Mouse (Mus musculus) Patski (cell line): ENCODE results near the gene Tedc1. TPM values are rescaled to one million over a fixed set of nuclear protein-coding genes. Genes with fewer than 3 reads are reported as not detected.
A peak's percentile ranks its signal among the peaks of the same experiment; 100 is the strongest.

Source experiments
- ATAC-seq: fragments of 100-300 bp; one replicate; pipeline ENCODE4 v1.8.0; 2021
- CTCF ChIA-PET: fragments of 350-600 bp; sonication (Branson Sonifier 250); formaldehyde crosslinking; loops from one replicate; lab custom pipeline; 2022; ENCODE audit warnings: inconsistent platforms; lab: Charles Lee
- POLR2A ChIA-PET: fragments of 350-600 bp; sonication (Branson Sonifier 250); formaldehyde crosslinking; loops from one replicate; lab custom pipeline; 2022; ENCODE audit warnings: antibody characterized with exemption, inconsistent platforms; lab: Charles Lee
- DNase-seq: peaks from one replicate; pipeline ENCODE4 v3.0.0-alpha.2; 2011; ENCODE audit warnings: low read depth, low spot score
- H3K27me3 ChIP-seq: fragments of 371-371 bp; one replicate; pipeline ENCODE4 v1.5.1; 2021
- CTCF ChIP-seq: fragments of 100-300 bp; IDR thresholded peaks from one replicate; pipeline ENCODE4 v1.5.1; 2021
- in situ Hi-C: fragments of 300-500 bp; cut with MboI; formaldehyde crosslinking; loops from 3 replicates; pipeline ENCODE4 v1.11.1; 2018; ENCODE audit warnings: low pct_unique_long_range_greater_than_20kb, mixed read lengths
- polyA plus RNA-seq: library from polyadenylated mRNA; unstranded; gene quantifications from one replicate; pipeline ENCODE4 v1.2.3, GENCODE M21; 2021

The Tedc1 gene
- polyA plus RNA-seq, 1 experiment from 2014 or later, result 9.7 TPM

DNA sequence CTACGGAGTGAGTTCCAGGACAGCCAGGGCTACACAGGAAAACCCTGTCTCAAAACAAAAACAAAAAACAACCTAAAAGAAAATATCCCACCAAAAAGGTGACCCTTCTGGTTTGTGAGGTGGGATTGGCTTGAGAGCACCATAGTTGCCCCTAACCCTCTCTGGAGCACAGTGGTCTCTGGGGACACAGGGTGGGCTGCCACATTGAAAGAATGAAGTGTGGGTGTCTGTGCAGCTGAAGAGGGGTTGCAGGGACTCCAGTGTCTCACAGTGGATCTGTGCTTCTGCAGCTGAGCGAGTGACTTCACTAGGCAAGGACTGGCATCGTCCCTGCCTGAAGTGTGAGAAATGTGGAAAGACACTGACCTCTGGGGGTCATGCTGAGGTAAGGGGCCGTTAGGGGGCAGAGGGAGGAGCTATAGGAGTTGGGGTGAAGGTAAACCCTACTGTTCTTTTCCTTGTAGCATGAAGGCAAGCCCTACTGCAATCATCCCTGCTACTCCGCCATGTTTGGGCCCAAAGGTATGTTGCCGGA is 3.2 kb upstream of the Tedc1 start:
- in situ Hi-C loops, result loop anchor here (5.0 kb wide), 1 partner anchor 146 kb away; no protein-coding TSS in a partner anchor
- TF ChIP-seq CTCF, result no peak
- no peak for ATAC-seq
- no peak for DNase-seq
- CTCF ChIA-PET, result no interaction called here
- POLR2A ChIA-PET, result no interaction called here
- no peaks in the 10 kb centered on the region for H3K27me3 ChIP-seq

DNA sequence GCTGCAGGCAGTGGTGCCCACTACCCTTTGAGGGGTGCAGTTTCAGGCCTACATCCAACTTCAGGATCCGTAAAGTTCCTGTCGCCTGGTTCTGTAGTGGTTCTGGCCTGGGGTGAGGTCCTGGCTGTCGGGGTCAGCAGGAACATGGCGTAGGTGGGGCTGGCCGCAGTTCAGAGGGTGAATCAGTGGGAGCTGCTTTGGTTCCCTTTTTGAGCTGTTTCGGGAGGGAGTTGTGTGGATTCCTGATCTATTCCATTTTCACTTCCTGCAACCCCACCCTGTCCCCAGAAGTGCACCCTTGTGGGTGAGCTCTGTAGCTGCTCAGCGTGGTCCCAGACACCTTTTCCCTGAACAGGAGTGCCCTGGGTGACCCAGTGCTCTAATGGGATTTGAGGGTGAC is 2.2 kb upstream of the Tedc1 start:
- in situ Hi-C loops, result loop anchor here (5.0 kb wide), 1 partner anchor 147 kb away; no protein-coding TSS in a partner anchor

DNA sequence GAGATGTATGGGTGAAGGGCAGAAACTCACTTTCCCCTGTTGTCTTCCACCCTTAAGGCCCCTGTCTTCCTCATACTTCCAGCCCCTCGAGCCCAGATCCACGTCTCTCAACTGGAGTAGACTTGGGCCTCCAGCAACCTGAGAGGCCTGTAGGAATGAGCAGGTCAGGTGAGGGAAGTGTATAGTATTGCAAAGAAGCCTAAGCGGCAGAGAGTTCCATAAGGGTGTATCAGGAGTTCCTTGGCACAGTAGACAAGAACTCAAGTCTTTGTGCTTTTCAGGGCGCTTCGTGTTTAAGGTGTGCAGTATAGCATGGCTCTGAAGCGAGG is 1.5 kb upstream of the Tedc1 start:
- CTCF ChIA-PET, result interaction anchor here (0.8 to 3.0 kb wide), 7 partner anchors 9 to 149 kb away, joined by 3 to 19 read pairs (median 3); partner anchors contain the start of gene Crip1
- in situ Hi-C loops, result loop anchor here (5.0 kb wide), 1 partner anchor 147 kb away; no protein-coding TSS in a partner anchor
- no peak for TF ChIP-seq CTCF
- no peaks in the 10 kb centered on the region for H3K27me3 ChIP-seq
- DNase-seq, result no peak
- no peak for ATAC-seq
- POLR2A ChIA-PET, result no interaction called here

More for the DNA sequence above, 2.2 kb upstream of the Tedc1 start:
- no peak for TF ChIP-seq CTCF
- no peaks in the 10 kb centered on the region for H3K27me3 ChIP-seq
- CTCF ChIA-PET, result no interaction called here
- POLR2A ChIA-PET, result no interaction called here
- DNase-seq, result no peak
- ATAC-seq, result no peak

DNA sequence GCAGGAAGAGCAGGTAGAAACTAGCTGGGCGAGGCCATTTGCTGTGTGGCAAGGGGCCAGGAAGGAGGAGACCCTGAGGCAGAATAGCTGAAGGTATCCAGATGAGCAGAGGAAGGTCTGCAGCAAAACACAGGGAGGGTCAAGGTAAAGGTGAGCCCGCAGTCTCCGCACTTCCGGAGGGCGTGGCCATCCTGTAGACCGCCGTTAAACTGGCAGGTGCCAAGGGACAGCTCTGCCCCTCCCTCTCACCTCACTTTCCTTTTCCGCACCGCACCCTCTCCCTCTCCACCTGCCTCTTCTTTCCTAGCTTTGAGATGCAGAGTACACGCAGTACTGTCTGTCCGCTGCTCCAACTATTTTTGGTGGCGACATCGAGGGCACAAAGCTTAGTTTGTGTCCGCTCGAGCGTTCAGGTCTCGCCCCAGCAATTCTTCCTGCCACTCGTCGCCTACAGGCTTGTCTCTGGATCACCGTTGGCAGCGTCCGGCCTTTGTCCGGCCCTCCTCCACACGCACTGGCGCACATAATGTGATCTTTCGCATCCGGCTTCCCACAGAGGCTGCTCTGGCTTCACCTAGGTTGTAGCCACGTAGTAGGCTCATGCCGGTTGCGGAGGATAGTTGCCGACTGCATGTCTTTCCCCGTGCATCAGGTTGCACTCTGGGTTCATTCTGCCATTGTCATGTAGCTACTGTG is 997 bp upstream of the Tedc1 start:
- in situ Hi-C loops, result no loop called here
- CTCF ChIA-PET, result interaction anchor here (0.8 to 3.0 kb wide), 7 partner anchors 9 to 150 kb away, joined by 3 to 19 read pairs (median 3); partner anchors contain the start of gene Crip1
- TF ChIP-seq CTCF, result no peak
- no peaks in the 10 kb centered on the region for H3K27me3 ChIP-seq
- ATAC-seq (peak; percentile 28), DNase-seq (no peak)
- POLR2A ChIA-PET, result interaction anchor here (1.1 kb wide), 1 partner anchor 14 kb away, joined by 4 read pairs; no protein-coding TSS in a partner anchor

DNA sequence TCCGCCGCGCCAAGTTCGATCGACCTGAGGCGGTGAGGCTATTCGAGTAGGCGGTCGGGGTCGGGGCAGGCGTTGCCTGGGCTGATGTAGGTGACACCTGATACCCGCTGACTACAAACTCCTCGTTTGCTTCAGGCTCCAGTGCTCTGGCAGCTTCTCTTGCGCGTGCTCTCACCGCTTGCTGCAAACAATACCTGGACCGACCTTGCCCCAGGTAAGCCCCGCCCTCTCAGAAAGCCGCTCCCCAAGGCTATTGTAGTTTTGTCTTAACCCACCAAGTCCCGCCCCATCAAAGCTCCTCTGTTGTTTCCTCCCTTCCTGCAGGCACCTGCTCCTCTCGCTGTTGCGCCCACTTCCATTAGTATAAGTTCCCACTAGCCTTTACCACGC is 314 bp downstream of the Tedc1 start:
- DNase-seq (no peak), ATAC-seq (peak; percentile 0)
- in situ Hi-C loops, result no loop called here
- no peaks in the 10 kb centered on the region for H3K27me3 ChIP-seq
- POLR2A ChIA-PET, result no interaction called here
- no peak for TF ChIP-seq CTCF
- CTCF ChIA-PET, result interaction anchor here (3.0 kb wide), 1 partner anchor 11 kb away, joined by 19 read pairs; the partner anchor contains the start of gene Crip1

DNA sequence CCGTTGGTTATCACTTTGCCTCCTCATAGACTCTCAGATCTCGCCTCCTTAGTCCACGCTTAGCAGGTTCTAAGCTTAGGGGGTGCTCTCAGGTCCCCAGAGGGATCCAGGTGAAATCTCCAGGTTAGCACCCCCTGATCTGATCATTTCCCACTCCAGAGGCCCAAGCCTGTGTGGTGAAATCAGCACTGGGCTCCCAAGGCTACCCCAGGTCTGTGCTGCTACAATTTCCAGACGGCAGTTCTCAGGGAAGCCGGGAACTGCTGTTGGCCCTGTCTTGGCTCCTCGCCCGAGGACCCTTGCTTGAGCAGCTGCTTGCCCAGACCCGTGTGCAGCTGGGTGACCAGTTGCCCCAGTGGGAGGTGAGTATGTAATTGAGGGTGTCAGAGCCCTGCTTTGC is 781 bp downstream of the Tedc1 start:
- POLR2A ChIA-PET, result no interaction called here
- CTCF ChIA-PET, result interaction anchor here (3.0 kb wide), 1 partner anchor 11 kb away, joined by 19 read pairs; the partner anchor contains the start of gene Crip1
- DNase-seq (no peak), ATAC-seq (no peak)
- no peak for TF ChIP-seq CTCF
- in situ Hi-C loops, result no loop called here
- H3K27me3 ChIP-seq, result no peaks in the 10 kb centered on the region

DNA sequence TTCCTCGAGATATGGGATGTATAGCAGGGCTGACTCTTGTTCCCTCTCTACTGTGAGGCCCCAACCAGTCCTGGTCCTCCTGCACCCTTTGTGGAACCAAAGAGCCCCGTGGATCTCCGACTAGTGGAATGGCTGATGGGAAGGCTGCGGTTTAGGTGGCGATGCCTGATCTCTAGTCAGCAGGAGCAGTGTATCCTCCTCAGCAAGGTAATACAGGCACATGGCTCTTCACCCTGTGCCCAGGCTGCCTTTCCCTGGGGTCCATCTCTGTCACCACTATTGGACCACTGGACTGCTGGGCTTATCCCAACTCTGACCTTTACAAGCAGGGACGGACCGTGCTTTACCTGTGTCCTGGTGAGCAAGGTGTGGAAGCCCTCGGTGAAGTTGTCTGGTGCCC is 1.3 kb downstream of the Tedc1 start:
- in situ Hi-C loops, result no loop called here
- H3K27me3 ChIP-seq, result no peaks in the 10 kb centered on the region
- DNase-seq (no peak), ATAC-seq (no peak)
- POLR2A ChIA-PET, result no interaction called here
- CTCF ChIA-PET, result interaction anchor here (3.0 kb wide), 1 partner anchor 12 kb away, joined by 19 read pairs; the partner anchor contains the start of gene Crip1
- no peak for TF ChIP-seq CTCF

DNA sequence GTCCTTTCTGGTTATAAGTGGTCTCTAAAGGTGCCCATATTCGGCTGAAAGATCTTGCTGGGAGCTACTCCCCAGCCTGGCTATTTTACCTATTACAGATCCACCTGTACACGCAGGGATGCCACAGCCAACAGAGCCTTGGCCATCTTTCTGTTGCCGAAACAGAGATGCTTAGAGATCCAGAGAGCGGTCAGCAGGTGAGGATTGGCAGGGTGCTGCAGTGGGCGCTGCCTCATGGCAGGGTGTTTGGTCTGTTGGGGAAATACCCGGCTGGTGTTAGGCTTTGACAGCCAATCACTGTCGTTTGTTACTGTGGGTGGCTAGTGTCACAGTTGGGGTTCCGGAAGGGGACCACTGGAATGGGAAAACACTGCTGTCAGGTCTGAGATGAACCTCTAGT is 1.8 kb downstream of the Tedc1 start:
- H3K27me3 ChIP-seq, result no peaks in the 10 kb centered on the region
- ChIA-PET POLR2A (no interaction called here), CTCF (no interaction called here)
- no peak for TF ChIP-seq CTCF
- DNase-seq (no peak), ATAC-seq (no peak)
- in situ Hi-C loops, result no loop called here

DNA sequence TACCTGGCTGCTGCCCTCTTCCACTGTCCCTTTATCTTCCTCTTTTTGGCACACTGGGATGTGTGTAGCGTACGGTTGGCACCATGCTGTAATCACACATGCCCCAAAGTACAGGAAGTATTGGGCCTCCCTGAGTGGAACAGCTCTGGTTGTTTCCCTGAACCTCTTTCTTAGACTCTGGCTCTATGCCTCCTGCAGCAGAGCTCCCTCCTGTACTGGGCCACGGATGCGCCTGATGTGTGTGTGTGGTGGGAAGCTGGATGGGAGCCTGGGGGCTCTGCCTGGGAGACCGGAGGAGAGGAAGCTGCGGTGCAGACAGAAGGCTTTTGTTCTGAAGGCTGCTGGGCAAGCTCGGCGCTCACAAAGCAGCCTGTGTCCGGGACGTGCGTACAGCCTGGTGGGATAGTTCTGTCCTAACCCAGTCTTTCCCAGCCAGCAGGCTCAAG is 7.4 kb downstream of the Tedc1 start:
- in situ Hi-C loops, result no loop called here
- CTCF ChIA-PET, result no interaction called here

DNA sequence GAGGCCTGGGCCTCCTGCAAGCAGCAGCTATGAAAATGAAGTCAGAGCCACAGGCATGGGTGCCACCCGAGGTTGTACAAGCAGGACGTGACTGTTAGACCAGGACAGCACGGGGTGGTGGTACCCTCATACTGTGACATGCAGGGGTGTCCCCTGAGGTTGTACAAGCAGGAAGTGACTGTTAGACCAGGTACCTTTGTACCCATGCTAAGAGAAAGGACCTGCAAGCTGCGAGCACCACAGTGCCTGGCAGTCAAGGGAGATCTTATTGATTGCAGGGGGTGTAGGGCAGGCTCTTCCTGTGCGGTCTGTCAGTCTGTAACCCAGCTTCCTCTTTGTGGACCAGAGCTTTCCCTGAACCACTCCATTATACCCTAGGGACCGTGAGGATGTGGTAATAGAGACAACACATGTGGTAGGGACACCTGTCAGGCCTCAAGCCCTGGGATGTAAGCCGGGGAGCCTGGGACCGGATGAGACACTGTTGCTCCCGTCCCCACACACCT is 11.9 kb downstream of the Tedc1 start:
- ChIA-PET CTCF (interaction anchor here (1.1 kb wide), 1 partner anchor 19 kb away, joined by 3 read pairs; no protein-coding TSS in a partner anchor), POLR2A (no interaction called here)
- in situ Hi-C loops, result no loop called here
- DNase-seq (no peak), ATAC-seq (no peak)
- no peaks in the 10 kb centered on the region for H3K27me3 ChIP-seq
- TF ChIP-seq CTCF, result no peak

More for the DNA sequence above, 7.4 kb downstream of the Tedc1 start:
- POLR2A ChIA-PET, result no interaction called here
- H3K27me3 ChIP-seq, result no peaks in the 10 kb centered on the region
- ATAC-seq (no peak), DNase-seq (no peak)
- TF ChIP-seq CTCF, result no peak
